Mouse (Mus musculus): Measurements from ENCODE around the gene Sohlh2. TPM values are rescaled to one million over a fixed set of nuclear protein-coding genes. Genes with fewer than 3 reads are reported as not detected.

The Sohlh2 gene
- polyA plus RNA-seq, 1 experiment from 2014 or later = 0.09 TPM

- no peak overlapping the region for H3K4me3 ChIP-seq (ENCODE audit: low read length)
- ATAC-seq (replicated peaks; ENCODE audit: extremely low read depth, insufficient read depth, low FRiP score) = no peak
- 82% methylated on average over 12 of the region's 12 CpGs for WGBS
- no peak overlapping the region for H3K27ac ChIP-seq (ENCODE audit: low read length)
- H3K4me2 ChIP-seq (ENCODE audit: low read depth, low read length) = no peak overlapping the region
- no peak overlapping the region for H3K9ac ChIP-seq (ENCODE audit: low read length)
- H3K36me3 ChIP-seq (ENCODE audit: control insufficient read depth, insufficient read depth) = no peaks in the 10 kb centered on the region
- no peaks in the 10 kb centered on the region for H3K9me3 ChIP-seq (replicated peaks; ENCODE audit: control insufficient read depth, low read length)
- H3K4me1 ChIP-seq (ENCODE audit: control insufficient read depth, insufficient read depth, low read length) = peaks cover 5% of the 10 kb centered on the region
- H3K27me3 ChIP-seq (ENCODE audit: control insufficient read depth, insufficient read depth, low read length) = peaks cover 2% of the 10 kb centered on the region; the same call in 1 of the 2 replicates
Measured at GRCm38 (mm10) chr3:55246618-55247272, 64.9 kb downstream of the Sohlh2 start.

- ATAC-seq (replicated peaks; ENCODE audit: extremely low read depth, insufficient read depth, low FRiP score) = no peak
- WGBS = 75% methylated on average over 3 of the region's 3 CpGs
Measured at GRCm38 (mm10) chr3:55248048-55248447, 66.2 kb downstream of the Sohlh2 start.

GRCm38 (mm10) chr3:55248508-55248907, 66.7 kb downstream of the Sohlh2 start:
- Histone ChIP-seq H3K4me3 (ENCODE audit: low read length) (no peak overlapping the region), H3K4me1 (ENCODE audit: control insufficient read depth, insufficient read depth, low read length) (peaks cover 2% of the 10 kb centered on the region; the same call in 1 of the 2 replicates), H3K36me3 (ENCODE audit: control insufficient read depth, insufficient read depth) (no peaks in the 10 kb centered on the region), H3K27me3 (ENCODE audit: control insufficient read depth, insufficient read depth, low read length) (0 out of 2 replicates have a peak, but pooled peaks cover 2% of the 10 kb centered on the region), H3K9ac (ENCODE audit: low read length) (no peak overlapping the region), H3K27ac (ENCODE audit: low read length) (no peak overlapping the region), H3K4me2 (ENCODE audit: low read depth, low read length) (no peak overlapping the region), H3K9me3 (replicated peaks; ENCODE audit: control insufficient read depth, low read length) (no peaks in the 10 kb centered on the region)
- WGBS = 52% methylated on average over 6 of the region's 6 CpGs
- no peak for ATAC-seq (replicated peaks; ENCODE audit: extremely low read depth, insufficient read depth, low FRiP score)

More at GRCm38 (mm10) chr3:55248048-55248447, 66.2 kb downstream of the Sohlh2 start:
- Histone ChIP-seq H3K4me3 (ENCODE audit: low read length) (no peak overlapping the region), H3K9ac (ENCODE audit: low read length) (no peak overlapping the region), H3K36me3 (ENCODE audit: control insufficient read depth, insufficient read depth) (no peaks in the 10 kb centered on the region), H3K27ac (ENCODE audit: low read length) (no peak overlapping the region), H3K4me1 (ENCODE audit: control insufficient read depth, insufficient read depth, low read length) (peaks cover 2% of the 10 kb centered on the region; the same call in 1 of the 2 replicates), H3K27me3 (ENCODE audit: control insufficient read depth, insufficient read depth, low read length) (0 out of 2 replicates have a peak, but pooled peaks cover 2% of the 10 kb centered on the region), H3K9me3 (replicated peaks; ENCODE audit: control insufficient read depth, low read length) (no peaks in the 10 kb centered on the region), H3K4me2 (ENCODE audit: low read depth, low read length) (no peak overlapping the region)

GRCm38 (mm10) chr3:55250631-55251030, 68.8 kb downstream of the Sohlh2 start:
- H3K27ac ChIP-seq (ENCODE audit: low read length) = no peak overlapping the region
- 75% methylated on average over 2 of the region's 2 CpGs for WGBS
- H3K36me3 ChIP-seq (ENCODE audit: control insufficient read depth, insufficient read depth) = no peaks in the 10 kb centered on the region
- H3K4me2 ChIP-seq (ENCODE audit: low read depth, low read length) = no peak overlapping the region
- ATAC-seq (replicated peaks; ENCODE audit: extremely low read depth, insufficient read depth, low FRiP score) = no peak
- H3K4me1 ChIP-seq (ENCODE audit: control insufficient read depth, insufficient read depth, low read length) = peaks cover 2% of the 10 kb centered on the region; the same call in 1 of the 2 replicates
- H3K9ac ChIP-seq (ENCODE audit: low read length) = no peak overlapping the region
- no peaks in the 10 kb centered on the region for H3K9me3 ChIP-seq (replicated peaks; ENCODE audit: control insufficient read depth, low read length)
- no peaks in the 10 kb centered on the region for H3K27me3 ChIP-seq (ENCODE audit: control insufficient read depth, insufficient read depth, low read length)
- no peak overlapping the region for H3K4me3 ChIP-seq (ENCODE audit: low read length)

Small RNAs within 50 kb of the gene (microRNA-seq; reads per million reads assigned to microRNA genes)
- gene Gm22029 = not detected

Other genes with a start within 250 kb of the Sohlh2 start
- gene Ccna1, start 126.5 kb upstream of the Sohlh2 start, polyA plus RNA-seq (2015; fragmentation: Nextera tagmentation; extraction: Ambion mirVana) = 1.7 and 2.9 TPM in 2 replicates
- 29.0 and 29.7 TPM in 2 replicates for gene Spg20, start 69.9 kb upstream of the Sohlh2 start, polyA plus RNA-seq (2015; fragmentation: Nextera tagmentation; extraction: Ambion mirVana)
- gene Ccdc169, start 44.7 kb upstream of the Sohlh2 start, polyA plus RNA-seq (2015; fragmentation: Nextera tagmentation; extraction: Ambion mirVana) = not detected in 2 replicates
- 5.4 and 10.9 TPM in 2 replicates for gene Dclk1, start 60.3 kb downstream of the Sohlh2 start, polyA plus RNA-seq (2015; fragmentation: Nextera tagmentation; extraction: Ambion mirVana)

Data from heart, embryonic 16.5 days (tissue).